Mouse (Mus musculus): ENCODE results near the gene Galnt9. TPM values are rescaled to one million over a fixed set of nuclear protein-coding genes. Genes with fewer than 3 reads are reported as not detected.

The Galnt9 gene
- polyA plus RNA-seq, 1 experiment: 0.02 TPM

GRCm38 (mm10) chr5:110500233-110500632 lies 43.9 kb upstream of the Galnt9 start:
- no peaks in the 10 kb centered on the region for H3K79me2 ChIP-seq (ENCODE audit: control insufficient read depth, insufficient read depth)
- no peak overlapping the region for H3ac ChIP-seq (ENCODE audit: control insufficient read depth, insufficient read length, low read depth)
- H3K4me3 ChIP-seq (ENCODE audit: insufficient read depth, poor library complexity, severe bottlenecking): no peak overlapping the region
- TF ChIP-seq FOSL1 (IDR thresholded peaks at IDR 0.05; ENCODE audit: insufficient read depth, low read length, poor library complexity, severe bottlenecking) (no peak), MYOG (IDR thresholded peaks at IDR 0.05; ENCODE audit: control insufficient read depth, extremely low read depth, insufficient read length) (no peak), MYOD1 (IDR thresholded peaks at IDR 0.05; ENCODE audit: control insufficient read depth, insufficient read length, low read depth) (no peak), CTCF (IDR thresholded peaks at IDR 0.05; ENCODE audit: control insufficient read depth, insufficient read depth, insufficient read length) (no peak), MAX (IDR thresholded peaks at IDR 0.05) (no peak)
- no peaks in the 10 kb centered on the region for H3K36me3 ChIP-seq (ENCODE audit: control insufficient read depth, insufficient read depth)
- H3K27me3 ChIP-seq (ENCODE audit: control insufficient read depth, insufficient read depth, insufficient read length): peaks cover 24% of the 10 kb centered on the region
- no peaks in the 10 kb centered on the region for H3K79me3 ChIP-seq (ENCODE audit: low read depth)

- Histone ChIP-seq H3ac (ENCODE audit: control insufficient read depth, insufficient read length, low read depth) (no peak overlapping the region), H3K79me2 (ENCODE audit: control insufficient read depth, insufficient read depth) (no peaks in the 10 kb centered on the region), H3K36me3 (ENCODE audit: control insufficient read depth, insufficient read depth) (no peaks in the 10 kb centered on the region), H3K27me3 (ENCODE audit: control insufficient read depth, insufficient read depth, insufficient read length) (peaks cover 12% of the 10 kb centered on the region), H3K4me3 (ENCODE audit: insufficient read depth, poor library complexity, severe bottlenecking) (no peak overlapping the region), H3K79me3 (ENCODE audit: low read depth) (no peaks in the 10 kb centered on the region)
- TF ChIP-seq MYOG (IDR thresholded peaks at IDR 0.05; ENCODE audit: control insufficient read depth, extremely low read depth, insufficient read length): no peak
- TF ChIP-seq MAX (IDR thresholded peaks at IDR 0.05): no peak
- TF ChIP-seq CEBPB (IDR thresholded peaks at IDR 0.05; ENCODE audit: low read depth): no peak
- no peak for TF ChIP-seq FOSL1 (IDR thresholded peaks at IDR 0.05; ENCODE audit: insufficient read depth, low read length, poor library complexity, severe bottlenecking)
- no peak for TF ChIP-seq MYOD1 (IDR thresholded peaks at IDR 0.05; ENCODE audit: control insufficient read depth, insufficient read length, low read depth)
- no peak for TF ChIP-seq USF1 (IDR thresholded peaks at IDR 0.05; ENCODE audit: low read depth)
Observed at GRCm38 (mm10) chr5:110503361-110503760, 40.8 kb upstream of the Galnt9 start.

- H3K4me3 ChIP-seq (ENCODE audit: insufficient read depth, poor library complexity, severe bottlenecking): no peak overlapping the region
- no peak overlapping the region for H3ac ChIP-seq (ENCODE audit: control insufficient read depth, insufficient read length, low read depth)
- H3K27me3 ChIP-seq (ENCODE audit: control insufficient read depth, insufficient read depth, insufficient read length): peaks cover 17% of the 10 kb centered on the region
- H3K79me3 ChIP-seq (ENCODE audit: low read depth): no peaks in the 10 kb centered on the region
- H3K79me2 ChIP-seq (ENCODE audit: control insufficient read depth, insufficient read depth): no peaks in the 10 kb centered on the region
- no peak for TF ChIP-seq USF1 (IDR thresholded peaks at IDR 0.05; ENCODE audit: low read depth)
- no peak for TF ChIP-seq CTCF (IDR thresholded peaks at IDR 0.05; ENCODE audit: control insufficient read depth, insufficient read depth, insufficient read length)
- TF ChIP-seq CEBPB (IDR thresholded peaks at IDR 0.05; ENCODE audit: low read depth): no peak
- TF ChIP-seq MAX (IDR thresholded peaks at IDR 0.05): no peak
- no peak for TF ChIP-seq MYOG (IDR thresholded peaks at IDR 0.05; ENCODE audit: control insufficient read depth, extremely low read depth, insufficient read length)
- no peaks in the 10 kb centered on the region for H3K36me3 ChIP-seq (ENCODE audit: control insufficient read depth, insufficient read depth)
Observed at GRCm38 (mm10) chr5:110505611-110506294, 38.4 kb upstream of the Galnt9 start.

- no peak for TF ChIP-seq MYOG (IDR thresholded peaks at IDR 0.05; ENCODE audit: control insufficient read depth, extremely low read depth, insufficient read length)
- TF ChIP-seq USF1 (IDR thresholded peaks at IDR 0.05; ENCODE audit: low read depth): no peak
- TF ChIP-seq MYOD1 (IDR thresholded peaks at IDR 0.05; ENCODE audit: control insufficient read depth, insufficient read length, low read depth): no peak
- no peak for TF ChIP-seq MAX (IDR thresholded peaks at IDR 0.05)
- H3K36me3 ChIP-seq (ENCODE audit: control insufficient read depth, insufficient read depth): no peaks in the 10 kb centered on the region
- no peak overlapping the region for H3K4me3 ChIP-seq (ENCODE audit: insufficient read depth, poor library complexity, severe bottlenecking)
- H3K27me3 ChIP-seq (ENCODE audit: control insufficient read depth, insufficient read depth, insufficient read length): peaks cover 17% of the 10 kb centered on the region
- no peaks in the 10 kb centered on the region for H3K79me3 ChIP-seq (ENCODE audit: low read depth)
- no peak overlapping the region for H3ac ChIP-seq (ENCODE audit: control insufficient read depth, insufficient read length, low read depth)
- H3K79me2 ChIP-seq (ENCODE audit: control insufficient read depth, insufficient read depth): no peaks in the 10 kb centered on the region
Observed at GRCm38 (mm10) chr5:110506295-110506616, 37.9 kb upstream of the Galnt9 start.

GRCm38 (mm10) chr5:110506856-110507255 lies 37.3 kb upstream of the Galnt9 start:
- H3K27me3 ChIP-seq (ENCODE audit: control insufficient read depth, insufficient read depth, insufficient read length): peaks cover 14% of the 10 kb centered on the region
- no peaks in the 10 kb centered on the region for H3K79me3 ChIP-seq (ENCODE audit: low read depth)
- H3ac ChIP-seq (ENCODE audit: control insufficient read depth, insufficient read length, low read depth): no peak overlapping the region
- no peak for TF ChIP-seq MYOG (IDR thresholded peaks at IDR 0.05; ENCODE audit: control insufficient read depth, extremely low read depth, insufficient read length)
- no peak for TF ChIP-seq CTCF (IDR thresholded peaks at IDR 0.05; ENCODE audit: control insufficient read depth, insufficient read depth, insufficient read length)
- TF ChIP-seq MAX (IDR thresholded peaks at IDR 0.05): no peak
- TF ChIP-seq CEBPB (IDR thresholded peaks at IDR 0.05; ENCODE audit: low read depth): no peak
- no peak for TF ChIP-seq USF1 (IDR thresholded peaks at IDR 0.05; ENCODE audit: low read depth)
- no peak for TF ChIP-seq FOSL1 (IDR thresholded peaks at IDR 0.05; ENCODE audit: insufficient read depth, low read length, poor library complexity, severe bottlenecking)
- TF ChIP-seq MYOD1 (IDR thresholded peaks at IDR 0.05; ENCODE audit: control insufficient read depth, insufficient read length, low read depth): no peak
- no peaks in the 10 kb centered on the region for H3K79me2 ChIP-seq (ENCODE audit: control insufficient read depth, insufficient read depth)
- no peak overlapping the region for H3K4me3 ChIP-seq (ENCODE audit: insufficient read depth, poor library complexity, severe bottlenecking)
- H3K36me3 ChIP-seq (ENCODE audit: control insufficient read depth, insufficient read depth): no peaks in the 10 kb centered on the region

- Histone ChIP-seq H3ac (ENCODE audit: control insufficient read depth, insufficient read length, low read depth) (no peak overlapping the region), H3K79me3 (ENCODE audit: low read depth) (no peaks in the 10 kb centered on the region), H3K27me3 (ENCODE audit: control insufficient read depth, insufficient read depth, insufficient read length) (peaks cover 14% of the 10 kb centered on the region), H3K79me2 (ENCODE audit: control insufficient read depth, insufficient read depth) (no peaks in the 10 kb centered on the region), H3K4me3 (ENCODE audit: insufficient read depth, poor library complexity, severe bottlenecking) (no peak overlapping the region), H3K36me3 (ENCODE audit: control insufficient read depth, insufficient read depth) (no peaks in the 10 kb centered on the region)
- no peak for TF ChIP-seq MYOG (IDR thresholded peaks at IDR 0.05; ENCODE audit: control insufficient read depth, extremely low read depth, insufficient read length)
- TF ChIP-seq FOSL1 (IDR thresholded peaks at IDR 0.05; ENCODE audit: insufficient read depth, low read length, poor library complexity, severe bottlenecking): no peak
- TF ChIP-seq CTCF (IDR thresholded peaks at IDR 0.05; ENCODE audit: control insufficient read depth, insufficient read depth, insufficient read length): no peak
- TF ChIP-seq USF1 (IDR thresholded peaks at IDR 0.05; ENCODE audit: low read depth): no peak
- TF ChIP-seq MYOD1 (IDR thresholded peaks at IDR 0.05; ENCODE audit: control insufficient read depth, insufficient read length, low read depth): no peak
- TF ChIP-seq CEBPB (IDR thresholded peaks at IDR 0.05; ENCODE audit: low read depth): no peak
- TF ChIP-seq MAX (IDR thresholded peaks at IDR 0.05): no peak
Observed at GRCm38 (mm10) chr5:110507943-110508342, 36.2 kb upstream of the Galnt9 start.
